Mouse (Mus musculus): ENCODE measurements around the gene Svs1. TPM values are rescaled to one million over a fixed set of nuclear protein-coding genes. Genes with fewer than 3 reads are reported as not detected.

Svs1 gene
- polyA plus RNA-seq, 1 experiment from 2014 or later, result not detected

GRCm38 (mm10) chr6:49017150-49017549 lies 30.5 kb downstream of the Svs1 start:
- 0 out of 2 replicates have a peak, but pooled peaks cover 4% of the 10 kb centered on the region for H3K4me1 ChIP-seq (ENCODE audit: control insufficient read depth, insufficient read depth, low read length)
- WGBS (ENCODE audit: insufficient replicate concordance), result 59% methylated on average over 12 of the region's 12 CpGs

DNA sequence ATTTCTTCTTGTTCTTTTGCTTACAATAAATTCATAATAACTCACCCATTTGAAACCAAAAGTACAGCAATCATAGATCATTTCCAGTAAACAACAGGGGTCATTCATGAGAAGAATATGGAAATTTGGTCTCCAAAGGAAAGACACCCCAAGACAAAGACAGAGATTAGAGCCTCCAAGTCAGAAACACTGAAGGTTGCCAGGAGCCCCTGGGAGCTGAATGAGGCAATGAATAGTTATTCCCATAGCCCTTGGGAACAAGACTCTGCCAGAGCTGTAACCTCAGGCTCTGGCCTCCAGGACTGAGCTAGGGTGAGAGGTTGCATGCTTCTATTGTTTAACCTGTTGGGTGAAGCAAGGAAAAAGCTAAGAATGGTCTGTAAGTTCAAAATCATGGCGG lies 32.7 kb downstream of the Svs1 start:
- no peak for ATAC-seq (replicated peaks; ENCODE audit: insufficient number of reproducible peaks, low FRiP score, low TSS enrichment)
- Histone ChIP-seq H3K4me3 (ENCODE audit: low read depth, low read length) (no peak overlapping the region), H3K4me1 (ENCODE audit: control insufficient read depth, insufficient read depth, low read length) (0 out of 2 replicates have a peak, but pooled peaks cover 4% of the 10 kb centered on the region), H3K9me3 (replicated peaks; ENCODE audit: control insufficient read depth, low read length) (no peaks in the 10 kb centered on the region), H3K9ac (ENCODE audit: low read depth, low read length) (no peak overlapping the region), H3K4me2 (no peak overlapping the region), H3K27me3 (ENCODE audit: control insufficient read depth, insufficient read depth, low read length) (no peaks in the 10 kb centered on the region), H3K36me3 (ENCODE audit: control insufficient read depth, insufficient read depth, low read length) (no peaks in the 10 kb centered on the region), H3K27ac (ENCODE audit: low read depth, low read length) (no peak overlapping the region)
- 88% methylated on average over 1 of the region's 1 CpGs for WGBS (ENCODE audit: insufficient replicate concordance)

More at GRCm38 (mm10) chr6:49017150-49017549, 30.5 kb downstream of the Svs1 start:
- Histone ChIP-seq H3K4me2 (no peak overlapping the region), H3K9ac (ENCODE audit: low read depth, low read length) (no peak overlapping the region), H3K4me3 (ENCODE audit: low read depth, low read length) (no peak overlapping the region), H3K27me3 (ENCODE audit: control insufficient read depth, insufficient read depth, low read length) (no peaks in the 10 kb centered on the region), H3K36me3 (ENCODE audit: control insufficient read depth, insufficient read depth, low read length) (no peaks in the 10 kb centered on the region), H3K9me3 (replicated peaks; ENCODE audit: control insufficient read depth, low read length) (no peaks in the 10 kb centered on the region), H3K27ac (ENCODE audit: low read depth, low read length) (no peak overlapping the region)
- no peak for ATAC-seq (replicated peaks; ENCODE audit: insufficient number of reproducible peaks, low FRiP score, low TSS enrichment)

DNA sequence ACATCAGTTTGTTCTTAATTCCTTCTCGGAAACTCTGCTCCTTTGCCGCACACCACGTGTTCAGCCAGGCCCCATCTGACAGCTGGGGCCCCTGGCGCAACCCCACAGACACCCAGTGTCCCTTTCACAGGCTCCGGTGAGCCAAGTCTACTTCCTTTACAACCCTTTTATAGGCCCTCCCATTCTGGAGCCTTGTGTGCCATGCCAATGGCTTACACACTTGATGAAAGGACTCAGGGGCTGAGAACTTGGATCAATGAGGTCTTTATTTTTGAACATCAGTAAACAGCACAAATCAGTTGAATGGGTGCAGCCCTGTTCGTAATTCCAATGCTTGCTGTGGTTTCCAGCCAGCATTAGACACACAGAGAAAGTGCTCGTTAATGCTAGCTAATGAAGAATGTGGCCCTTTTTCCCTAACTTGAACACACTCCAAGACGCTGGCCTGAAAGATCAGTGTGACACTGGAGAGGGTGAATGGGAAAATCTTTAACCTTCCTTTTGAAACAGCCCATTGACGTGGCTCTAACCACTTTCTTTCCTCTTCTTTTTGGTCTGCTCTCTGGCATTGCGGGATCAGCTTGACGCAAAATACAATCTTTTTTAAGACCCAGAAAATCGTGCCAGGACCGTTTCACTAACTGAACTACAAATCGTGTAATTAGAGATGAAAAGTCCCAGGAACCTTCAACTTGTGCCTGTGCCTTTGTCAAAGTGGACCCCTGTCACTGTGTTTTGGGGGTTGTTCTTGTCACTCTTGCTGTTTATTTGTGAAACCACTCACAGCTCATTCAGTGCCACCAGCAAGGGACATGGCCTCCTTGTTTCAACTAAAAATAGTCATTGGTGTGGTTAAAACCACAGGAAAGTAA lies 34.7 kb downstream of the Svs1 start:
- no peak overlapping the region for H3K27ac ChIP-seq (ENCODE audit: low read depth, low read length)
- WGBS (ENCODE audit: insufficient replicate concordance), result 76% methylated on average over 14 of the region's 14 CpGs
- no peak overlapping the region for H3K4me2 ChIP-seq
- H3K4me1 ChIP-seq (ENCODE audit: control insufficient read depth, insufficient read depth, low read length), result 0 out of 2 replicates have a peak, but pooled peaks cover 4% of the 10 kb centered on the region
- no peak for ATAC-seq (replicated peaks; ENCODE audit: insufficient number of reproducible peaks, low FRiP score, low TSS enrichment)
- H3K9ac ChIP-seq (ENCODE audit: low read depth, low read length), result no peak overlapping the region
- no peaks in the 10 kb centered on the region for H3K27me3 ChIP-seq (ENCODE audit: control insufficient read depth, insufficient read depth, low read length)
- no peaks in the 10 kb centered on the region for H3K9me3 ChIP-seq (replicated peaks; ENCODE audit: control insufficient read depth, low read length)
- H3K36me3 ChIP-seq (ENCODE audit: control insufficient read depth, insufficient read depth, low read length), result no peaks in the 10 kb centered on the region
- H3K4me3 ChIP-seq (ENCODE audit: low read depth, low read length), result no peak overlapping the region

DNA sequence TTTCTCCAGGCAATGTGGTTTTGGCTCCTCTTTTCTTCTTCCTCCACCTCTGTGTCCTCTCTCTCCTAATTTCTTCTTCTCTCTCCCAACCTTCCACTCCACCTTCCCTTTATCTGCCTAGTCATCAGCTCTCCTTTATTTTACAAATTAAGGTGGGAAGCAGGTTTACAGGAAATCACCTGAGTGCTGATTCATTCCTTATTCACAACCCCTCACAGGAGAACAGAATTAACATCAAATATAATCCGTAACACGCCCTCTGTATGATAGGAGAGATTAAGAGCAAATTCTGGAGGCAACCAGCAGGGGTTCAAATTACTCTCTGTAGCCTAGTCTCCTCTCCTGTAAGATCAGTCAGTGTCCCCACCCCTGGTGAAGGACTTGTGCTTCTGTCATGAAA lies 35.7 kb downstream of the Svs1 start:
- WGBS (ENCODE audit: insufficient replicate concordance), result 79% methylated on average over 2 of the region's 2 CpGs
- Histone ChIP-seq H3K36me3 (ENCODE audit: control insufficient read depth, insufficient read depth, low read length) (no peaks in the 10 kb centered on the region), H3K4me3 (ENCODE audit: low read depth, low read length) (no peak overlapping the region), H3K9ac (ENCODE audit: low read depth, low read length) (no peak overlapping the region), H3K4me1 (ENCODE audit: control insufficient read depth, insufficient read depth, low read length) (0 out of 2 replicates have a peak, but pooled peaks cover 4% of the 10 kb centered on the region), H3K4me2 (no peak overlapping the region), H3K27ac (ENCODE audit: low read depth, low read length) (no peak overlapping the region), H3K9me3 (replicated peaks; ENCODE audit: control insufficient read depth, low read length) (no peaks in the 10 kb centered on the region), H3K27me3 (ENCODE audit: control insufficient read depth, insufficient read depth, low read length) (no peaks in the 10 kb centered on the region)
- no peak for ATAC-seq (replicated peaks; ENCODE audit: insufficient number of reproducible peaks, low FRiP score, low TSS enrichment)

- no peaks in the 10 kb centered on the region for H3K27me3 ChIP-seq (ENCODE audit: control insufficient read depth, insufficient read depth, low read length)
- H3K9ac ChIP-seq (ENCODE audit: low read depth, low read length), result no peak overlapping the region
- no peak overlapping the region for H3K4me3 ChIP-seq (ENCODE audit: low read depth, low read length)
- H3K4me2 ChIP-seq, result no peak overlapping the region
- no peak for ATAC-seq (replicated peaks; ENCODE audit: insufficient number of reproducible peaks, low FRiP score, low TSS enrichment)
- H3K36me3 ChIP-seq (ENCODE audit: control insufficient read depth, insufficient read depth, low read length), result no peaks in the 10 kb centered on the region
- WGBS (ENCODE audit: insufficient replicate concordance), result 79% methylated on average over 10 of the region's 10 CpGs
- H3K9me3 ChIP-seq (replicated peaks; ENCODE audit: control insufficient read depth, low read length), result no peaks in the 10 kb centered on the region
- H3K27ac ChIP-seq (ENCODE audit: low read depth, low read length), result no peak overlapping the region
- H3K4me1 ChIP-seq (ENCODE audit: control insufficient read depth, insufficient read depth, low read length), result 0 out of 2 replicates have a peak, but pooled peaks cover 4% of the 10 kb centered on the region
Observed at GRCm38 (mm10) chr6:49023315-49023714, 36.7 kb downstream of the Svs1 start.

GRCm38 (mm10) chr6:49025290-49025689 lies 38.6 kb downstream of the Svs1 start:
- ATAC-seq (replicated peaks; ENCODE audit: insufficient number of reproducible peaks, low FRiP score, low TSS enrichment), result no peak
- Histone ChIP-seq H3K27me3 (ENCODE audit: control insufficient read depth, insufficient read depth, low read length) (no peaks in the 10 kb centered on the region), H3K9me3 (replicated peaks; ENCODE audit: control insufficient read depth, low read length) (no peaks in the 10 kb centered on the region), H3K36me3 (ENCODE audit: control insufficient read depth, insufficient read depth, low read length) (no peaks in the 10 kb centered on the region), H3K27ac (ENCODE audit: low read depth, low read length) (no peak overlapping the region), H3K4me2 (no peak overlapping the region), H3K4me1 (ENCODE audit: control insufficient read depth, insufficient read depth, low read length) (0 out of 2 replicates have a peak, but pooled peaks cover 4% of the 10 kb centered on the region), H3K4me3 (ENCODE audit: low read depth, low read length) (no peak overlapping the region), H3K9ac (ENCODE audit: low read depth, low read length) (no peak overlapping the region)
- WGBS (ENCODE audit: insufficient replicate concordance), result 84% methylated on average over 7 of the region's 7 CpGs

GRCm38 (mm10) chr6:49026496-49026895 lies 39.8 kb downstream of the Svs1 start:
- no peak for ATAC-seq (replicated peaks; ENCODE audit: insufficient number of reproducible peaks, low FRiP score, low TSS enrichment)
- no peaks in the 10 kb centered on the region for H3K9me3 ChIP-seq (replicated peaks; ENCODE audit: control insufficient read depth, low read length)

GRCm38 (mm10) chr6:49028019-49028418 lies 41.4 kb downstream of the Svs1 start:
- H3K4me2 ChIP-seq, result no peak overlapping the region
- H3K36me3 ChIP-seq (ENCODE audit: control insufficient read depth, insufficient read depth, low read length), result no peaks in the 10 kb centered on the region
- H3K4me3 ChIP-seq (ENCODE audit: low read depth, low read length), result no peak overlapping the region
- no peaks in the 10 kb centered on the region for H3K4me1 ChIP-seq (ENCODE audit: control insufficient read depth, insufficient read depth, low read length)
- H3K27me3 ChIP-seq (ENCODE audit: control insufficient read depth, insufficient read depth, low read length), result no peaks in the 10 kb centered on the region; the same call in 1 of the 2 replicates
- no peak overlapping the region for H3K9ac ChIP-seq (ENCODE audit: low read depth, low read length)
- H3K27ac ChIP-seq (ENCODE audit: low read depth, low read length), result no peak overlapping the region
- no peak for ATAC-seq (replicated peaks; ENCODE audit: insufficient number of reproducible peaks, low FRiP score, low TSS enrichment)
- 82% methylated on average over 6 of the region's 6 CpGs for WGBS (ENCODE audit: insufficient replicate concordance)
- no peaks in the 10 kb centered on the region for H3K9me3 ChIP-seq (replicated peaks; ENCODE audit: control insufficient read depth, low read length)

More at GRCm38 (mm10) chr6:49026496-49026895, 39.8 kb downstream of the Svs1 start:
- no peaks in the 10 kb centered on the region for H3K27me3 ChIP-seq (ENCODE audit: control insufficient read depth, insufficient read depth, low read length)
- H3K27ac ChIP-seq (ENCODE audit: low read depth, low read length), result no peak overlapping the region
- H3K4me1 ChIP-seq (ENCODE audit: control insufficient read depth, insufficient read depth, low read length), result no peaks in the 10 kb centered on the region
- H3K4me3 ChIP-seq (ENCODE audit: low read depth, low read length), result no peak overlapping the region
- no peak overlapping the region for H3K4me2 ChIP-seq
- H3K36me3 ChIP-seq (ENCODE audit: control insufficient read depth, insufficient read depth, low read length), result no peaks in the 10 kb centered on the region
- 74% methylated on average over 5 of the region's 5 CpGs for WGBS (ENCODE audit: insufficient replicate concordance)
- H3K9ac ChIP-seq (ENCODE audit: low read depth, low read length), result no peak overlapping the region
